ENCODE assay signal across 21 mouse cellular contexts in the genomic region with DNA sequence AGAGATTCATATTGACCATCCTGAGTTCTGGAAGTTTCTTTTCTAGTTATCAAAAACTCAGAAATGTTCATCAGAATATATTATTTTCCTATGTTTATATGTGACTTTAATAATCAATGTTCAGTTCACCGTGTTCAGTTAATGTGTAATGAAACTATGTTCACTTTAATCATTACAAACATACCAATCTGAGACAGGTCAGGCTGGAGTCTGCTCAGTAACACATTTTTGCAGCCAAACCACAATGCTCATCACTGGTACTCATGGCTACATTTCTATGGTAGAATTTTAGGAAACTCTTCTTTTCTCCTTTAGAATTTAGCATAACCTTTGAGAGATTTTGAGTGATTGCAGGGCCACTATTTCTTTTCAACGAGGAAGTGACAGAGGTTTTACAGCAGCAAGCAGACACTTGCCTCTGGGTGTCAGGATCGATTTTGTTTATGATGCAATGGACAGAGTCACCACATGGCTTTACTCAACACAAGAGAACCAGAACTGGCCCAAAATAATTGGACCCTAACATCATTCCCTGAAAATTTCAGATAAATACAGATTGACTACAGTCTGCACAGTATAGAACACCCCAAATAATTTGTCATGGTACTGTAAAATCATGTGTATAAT.
DNase-seq lines count a peak whose midpoint lies in the region; ATAC-seq and TF ChIP-seq lines count a peak whose summit lies in the region.
"Had no signal": no experiment of that assay in that cellular context is flagged by ENCODE, and none has a peak within 500 bp of the region (broad histone marks: within the 10 kb centered on the region; RNA-seq: fewer than 3 reads in every experiment).

No protein-coding gene starts in this region.

- peaks cover 11% of the 10 kb centered on the region; the same call in 1 of the 2 replicates for H3K4me1 ChIP-seq in liver, postnatal 0 days (ENCODE audit: insufficient read depth)
- H3K4me1 ChIP-seq in midbrain, embryonic 11.5 days (ENCODE audit: control insufficient read depth, insufficient read depth, low read length) = no peaks in the 10 kb centered on the region
- no peaks in the 10 kb centered on the region for H3K4me1 ChIP-seq in midbrain, embryonic 10.5 days
- H3K4me1 ChIP-seq: embryonic facial prominence, embryonic 12.5 days; forebrain, embryonic 13.5 days had no signal

- 38% methylated on average over 3 of the region's 3 CpGs for WGBS in liver, postnatal 0 days (ENCODE audit: insufficient replicate concordance)
- 88% methylated on average over 3 of the region's 3 CpGs for WGBS in midbrain, embryonic 11.5 days
- 85% methylated on average over 3 of the region's 3 CpGs for WGBS in midbrain, embryonic 10.5 days

- no peak for DNase-seq in liver, postnatal 0 days
- no peak for DNase-seq in liver
- DNase-seq in midbrain, embryonic 11.5 days (ENCODE audit: low spot score, missing footprints) = peak; percentile 56
- DNase-seq in midbrain, embryonic 10.5 days (ENCODE audit: low spot score) = no peak
- no peak for DNase-seq in layer of hippocampus, adult 9-11 months
- DNase-seq: adrenal gland, adult 8-10 months; adrenal gland, postnatal 14 days; adrenal gland, postnatal 36 days; cerebellum, adult 11-12 months; cerebellum, adult 2 months; cerebellum, adult 9-10 months; cerebellum, postnatal 10 days; cerebellum, postnatal 25 days; forebrain, postnatal 0 days had no signal

- no peak overlapping the region for H3K9ac ChIP-seq in liver, postnatal 0 days (replicated peaks)
- H3K9ac ChIP-seq in midbrain, embryonic 11.5 days (ENCODE audit: low read length) = no peak overlapping the region
- H3K9ac ChIP-seq: embryonic facial prominence, embryonic 12.5 days; forebrain, embryonic 13.5 days; forebrain, embryonic 15.5 days; forebrain, postnatal 0 days had no signal

- ATAC-seq in liver, postnatal 0 days = peak; percentile 86
- ATAC-seq in midbrain, embryonic 11.5 days (ENCODE audit: low FRiP score) = no peak
- ATAC-seq: activated CD4-positive, CD25-positive, alpha-beta regulatory T cell, adult 4 months; forebrain, embryonic 13.5 days; forebrain, embryonic 15.5 days; forebrain, postnatal 0 days; Patski had no signal

- no peak for TF ChIP-seq EP300 in liver, postnatal 0 days (IDR thresholded peaks at IDR 0.05; ENCODE audit: low read depth)

- H3K27ac ChIP-seq in liver, postnatal 0 days (ENCODE audit: low read depth) = no peak overlapping the region
- no peak overlapping the region for H3K27ac ChIP-seq in midbrain, embryonic 11.5 days (ENCODE audit: low read depth, low read length)
- H3K27ac ChIP-seq in midbrain, embryonic 10.5 days (replicated peaks) = no peak overlapping the region
- H3K27ac ChIP-seq: embryonic facial prominence, embryonic 10.5 days; embryonic facial prominence, embryonic 12.5 days; forebrain, embryonic 13.5 days; forebrain, embryonic 15.5 days had no signal

- H3K4me3 ChIP-seq in liver, postnatal 0 days (ENCODE audit: low read depth, low read length) = no peak overlapping the region
- H3K4me3 ChIP-seq in midbrain, embryonic 11.5 days (ENCODE audit: low read depth, low read length) = no peak overlapping the region
- no peak overlapping the region for H3K4me3 ChIP-seq in midbrain, embryonic 10.5 days
- H3K4me3 ChIP-seq: embryonic facial prominence, embryonic 10.5 days; embryonic facial prominence, embryonic 12.5 days; forebrain, embryonic 13.5 days; forebrain, embryonic 15.5 days had no signal

- H3K27me3 ChIP-seq in liver, postnatal 0 days (ENCODE audit: insufficient read depth, low read length) = no peaks in the 10 kb centered on the region
- H3K27me3 ChIP-seq in midbrain, embryonic 11.5 days (ENCODE audit: control insufficient read depth, insufficient read depth, low read length) = no peaks in the 10 kb centered on the region
- H3K27me3 ChIP-seq in midbrain, embryonic 10.5 days (ENCODE audit: low read depth, poor library complexity, severe bottlenecking) = no peaks in the 10 kb centered on the region; the same call in 1 of the 2 replicates
- H3K27me3 ChIP-seq: embryonic facial prominence, embryonic 12.5 days; forebrain, embryonic 13.5 days; forebrain, embryonic 15.5 days; Patski had no signal

- H3K36me3 ChIP-seq in liver, postnatal 0 days (replicated peaks; ENCODE audit: insufficient read depth, low read length) = no peaks in the 10 kb centered on the region
- H3K36me3 ChIP-seq in midbrain, embryonic 11.5 days (ENCODE audit: control insufficient read depth, insufficient read depth, low read length) = no peaks in the 10 kb centered on the region
- H3K36me3 ChIP-seq in midbrain, embryonic 10.5 days = no peaks in the 10 kb centered on the region
- H3K36me3 ChIP-seq: embryonic facial prominence, embryonic 10.5 days; embryonic facial prominence, embryonic 12.5 days; forebrain, embryonic 15.5 days; G1E had no signal

- no peaks in the 10 kb centered on the region for H3K9me3 ChIP-seq in liver, postnatal 0 days (ENCODE audit: low read length)
- no peaks in the 10 kb centered on the region for H3K9me3 ChIP-seq in midbrain, embryonic 11.5 days (ENCODE audit: control insufficient read depth, low read length)
- no peaks in the 10 kb centered on the region for H3K9me3 ChIP-seq in midbrain, embryonic 10.5 days (replicated peaks)
- H3K9me3 ChIP-seq: embryonic facial prominence, embryonic 10.5 days; embryonic facial prominence, embryonic 12.5 days; forebrain, embryonic 13.5 days; forebrain, embryonic 15.5 days had no signal

- TF ChIP-seq CTCF in liver, postnatal 0 days (IDR thresholded peaks at IDR 0.05; ENCODE audit: low read depth) = no peak

- H3K4me2 ChIP-seq in liver, postnatal 0 days (ENCODE audit: low read depth, low read length) = no peak overlapping the region
- no peak overlapping the region for H3K4me2 ChIP-seq in midbrain, embryonic 11.5 days
- H3K4me2 ChIP-seq: embryonic facial prominence, embryonic 12.5 days; forebrain, embryonic 13.5 days; forebrain, embryonic 15.5 days had no signal
